Mouse (Mus musculus) embryo, embryonic 11 days (tissue): ENCODE results near the gene Ccdc39.

Source experiments
- DNase-seq: peaks from one replicate; pipeline ENCODE4 v3.0.0-alpha.2; 2015

Ccdc39 gene

DNA sequence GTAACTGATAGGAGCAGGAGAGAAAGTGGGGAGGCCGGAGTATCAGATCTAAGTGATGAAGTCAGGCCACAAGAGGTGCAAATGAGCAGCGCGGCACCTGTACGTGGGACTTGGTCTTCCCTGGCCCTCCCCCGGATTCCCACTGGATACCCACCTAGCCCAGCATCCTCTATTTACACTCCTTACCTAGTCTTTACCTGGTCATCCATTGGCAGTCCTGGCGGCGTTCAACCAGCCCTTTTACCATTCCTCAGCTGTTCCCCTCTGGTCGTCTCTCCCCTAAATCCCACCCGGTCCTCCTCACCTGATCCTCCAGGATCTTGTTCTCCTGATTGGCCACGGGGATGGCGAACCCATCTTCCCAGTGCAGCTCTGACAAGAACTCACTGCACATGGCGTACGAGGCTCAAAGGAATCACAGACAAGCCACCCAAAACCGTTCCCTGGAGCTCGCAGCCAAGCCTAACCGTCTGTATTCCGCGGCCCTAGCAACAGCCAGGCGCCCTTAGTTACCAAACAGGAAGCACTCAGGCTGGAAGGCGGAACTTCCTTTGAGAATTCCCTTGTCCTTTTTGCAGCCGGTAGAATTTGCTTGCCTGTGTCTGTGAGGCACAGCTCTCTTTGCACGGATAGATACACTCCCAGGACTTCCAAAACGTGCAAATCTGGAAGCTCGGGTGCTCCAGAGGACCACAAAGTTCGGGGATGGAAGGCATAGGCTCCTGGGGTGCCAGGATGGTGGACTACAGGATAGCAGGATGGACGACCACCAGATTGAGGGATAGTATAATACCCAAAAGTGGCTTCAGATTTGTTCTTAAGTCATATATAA is at the start of gene Ccdc39:
Ccdc39 (minus strand) TSS at position 510 of the 832 bp plus-strand sequence.
- DNase-seq, result peak; percentile 89

DNA sequence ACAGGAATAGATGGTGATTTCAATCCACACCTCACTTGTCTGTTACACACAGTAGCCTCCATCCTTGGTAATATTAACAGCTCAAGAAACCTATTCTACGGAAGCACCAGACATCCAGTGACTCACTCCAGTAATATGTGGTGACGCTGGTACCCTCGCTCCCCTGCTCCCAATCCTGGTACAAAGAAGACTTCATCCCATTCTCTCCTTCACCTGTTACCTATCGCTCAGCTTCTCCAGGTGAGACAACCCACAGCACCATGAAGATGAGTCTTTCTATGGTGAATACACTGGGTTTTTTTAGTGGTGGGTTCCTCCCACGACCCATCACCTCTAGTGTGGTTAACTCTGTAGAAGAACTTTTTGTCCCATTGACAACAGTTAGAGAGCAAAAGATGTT is 49.3 kb upstream of the Ccdc39 start:
- no peak for DNase-seq

DNA sequence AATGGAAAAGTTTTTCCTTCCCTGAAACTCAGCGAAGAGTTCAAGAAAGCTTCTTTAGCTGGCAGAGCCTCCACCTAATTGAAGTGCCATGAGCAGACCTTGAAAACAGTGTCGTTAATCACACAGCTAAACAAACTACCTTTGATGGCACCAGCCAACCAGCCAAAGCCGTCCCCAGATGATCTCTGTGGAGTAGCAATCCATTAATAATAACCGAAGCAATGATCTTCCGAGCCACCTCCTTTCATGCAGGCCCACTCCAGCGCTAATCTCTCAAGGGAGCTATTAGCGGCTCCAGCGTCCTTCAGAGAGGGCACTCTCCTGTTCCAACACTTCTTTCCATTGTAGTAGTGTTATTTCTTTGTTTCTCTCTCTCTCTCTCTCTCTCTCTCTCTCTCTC is 43.3 kb upstream of the Ccdc39 start:
- peak; percentile 28 for DNase-seq

DNA sequence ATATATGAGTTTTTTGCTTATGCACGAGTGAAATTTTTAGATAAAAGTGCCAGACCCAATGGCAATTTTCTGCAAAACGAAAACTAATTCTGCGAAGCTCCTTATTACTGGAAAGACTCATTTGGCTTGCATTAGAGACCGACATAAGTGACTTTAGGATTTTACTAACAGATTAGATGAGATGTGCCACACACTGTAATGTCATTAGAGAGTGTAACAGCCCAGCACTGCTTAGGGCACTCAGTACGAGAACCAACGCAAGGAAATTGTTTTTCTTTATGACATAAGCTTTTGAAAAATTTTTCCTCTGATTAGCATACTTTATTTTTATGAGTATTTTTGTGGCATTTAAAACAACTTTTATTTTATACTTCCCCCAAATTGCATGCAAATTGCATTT is 39.0 kb upstream of the Ccdc39 start:
- no peak for DNase-seq

DNA sequence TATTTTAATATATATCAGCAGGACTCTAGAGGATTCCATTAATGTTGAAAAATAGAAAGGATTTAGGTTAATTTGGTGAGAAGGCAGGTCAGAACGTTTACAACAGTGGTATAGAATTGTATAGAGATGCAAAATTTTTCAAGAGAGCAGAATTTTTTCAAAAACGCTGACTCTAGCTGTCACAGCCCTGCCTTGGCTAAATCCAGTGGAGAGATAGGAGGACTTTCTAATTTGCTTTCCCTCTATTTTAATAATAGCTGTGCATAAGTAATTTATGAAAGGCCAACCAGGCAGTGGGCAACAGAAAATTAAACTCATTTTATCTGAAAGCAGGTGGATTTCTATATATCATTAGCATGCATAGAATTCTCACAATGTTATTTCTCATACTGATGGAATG is 38.6 kb upstream of the Ccdc39 start:
- no peak for DNase-seq

DNA sequence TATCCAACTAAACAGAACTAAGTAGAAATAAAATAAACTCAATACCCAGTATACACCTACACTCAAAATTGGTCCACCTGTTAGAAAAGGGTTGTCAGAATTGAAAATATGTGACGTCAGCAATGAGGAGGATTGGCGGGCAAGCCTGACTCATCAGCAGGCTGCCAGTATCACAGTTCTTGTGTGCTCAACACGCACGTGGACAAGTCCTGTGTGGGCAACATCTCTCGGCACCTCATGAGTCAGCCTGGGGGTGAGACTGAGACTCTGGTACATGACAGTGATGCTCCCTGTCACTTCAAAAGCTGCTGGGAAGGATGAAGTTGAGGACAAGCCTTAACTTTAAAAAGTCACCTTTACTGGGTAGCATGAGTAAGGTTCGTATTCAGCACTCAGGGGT is 34.6 kb upstream of the Ccdc39 start:
- DNase-seq, result no peak

DNA sequence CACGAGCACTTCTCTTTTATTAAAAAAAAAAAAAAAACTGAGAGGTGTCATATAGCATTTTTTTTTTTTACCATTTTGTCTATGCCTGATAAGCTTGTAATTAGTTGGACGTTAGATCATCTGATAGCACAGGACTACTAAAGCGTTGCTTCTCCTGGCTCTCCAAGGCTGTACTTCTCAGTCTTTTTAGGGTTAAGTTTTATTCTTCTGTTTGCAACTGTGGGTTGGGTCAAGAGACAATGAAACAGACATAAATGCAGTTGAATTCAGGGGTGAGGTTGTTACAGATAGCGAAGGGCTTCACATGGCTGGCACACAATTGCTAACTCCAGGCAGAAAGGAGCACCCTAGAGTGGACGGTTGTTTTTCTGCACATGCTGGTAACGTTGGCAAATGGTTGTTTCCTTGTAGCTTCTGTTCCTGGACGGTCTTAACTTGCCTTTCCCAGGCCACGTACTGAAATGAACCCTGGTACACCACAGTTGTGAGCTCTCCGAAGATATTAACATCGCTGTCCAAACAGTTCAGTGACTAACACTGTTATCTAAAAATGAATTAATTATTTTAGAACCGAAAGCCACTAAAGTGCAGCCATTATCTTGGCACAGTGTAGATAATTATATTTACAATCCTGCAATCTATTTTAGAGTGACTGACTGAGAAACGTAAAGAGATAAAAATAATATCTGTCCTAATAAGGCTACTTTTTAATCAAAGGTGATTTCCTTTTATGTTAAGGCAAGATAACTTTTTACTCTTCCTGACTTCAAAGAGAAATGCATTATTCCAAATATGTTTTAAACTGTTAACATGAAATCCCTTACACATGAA is 30.6 kb upstream of the Ccdc39 start:
- DNase-seq, result no peak

DNA sequence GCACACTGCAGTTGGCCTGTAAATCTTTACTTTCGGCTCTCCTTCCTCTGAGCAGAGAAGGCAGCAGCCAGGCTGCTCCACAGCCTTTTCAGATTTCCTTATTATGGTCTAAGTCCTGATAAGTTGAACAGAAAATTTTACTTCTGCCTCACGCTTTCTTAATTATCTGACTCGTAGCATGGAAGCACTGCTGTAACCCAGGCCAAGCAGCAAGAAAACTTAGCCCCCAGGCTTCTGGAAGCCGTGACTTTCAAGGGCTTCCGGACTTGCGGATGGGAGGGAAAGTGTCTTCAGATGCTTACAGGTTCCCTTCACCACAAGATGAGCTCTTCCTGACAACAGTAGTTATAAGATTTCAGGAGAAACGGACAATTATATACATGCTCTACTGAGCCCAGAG is 29.7 kb upstream of the Ccdc39 start:
- DNase-seq, result no peak

DNA sequence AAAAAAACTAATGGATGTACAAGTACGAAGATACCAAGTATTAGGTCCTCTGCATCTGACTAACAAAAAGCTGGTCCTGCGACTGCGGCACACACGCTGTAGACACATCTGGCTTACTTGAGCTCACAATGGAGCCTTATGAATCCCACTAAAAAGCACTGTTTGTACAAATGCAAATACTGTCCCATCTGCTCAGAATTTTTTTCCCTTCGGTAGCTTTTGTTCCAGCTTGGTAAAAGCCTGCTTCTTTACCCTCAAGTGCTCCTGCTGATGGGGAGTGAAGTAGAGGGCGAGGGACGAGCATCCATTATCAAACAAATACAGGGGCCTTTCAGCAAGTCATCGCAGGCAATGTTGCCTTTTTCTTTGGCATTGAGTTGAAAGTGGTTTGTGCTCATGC is 29.3 kb upstream of the Ccdc39 start:
- DNase-seq, result peak; percentile 5

DNA sequence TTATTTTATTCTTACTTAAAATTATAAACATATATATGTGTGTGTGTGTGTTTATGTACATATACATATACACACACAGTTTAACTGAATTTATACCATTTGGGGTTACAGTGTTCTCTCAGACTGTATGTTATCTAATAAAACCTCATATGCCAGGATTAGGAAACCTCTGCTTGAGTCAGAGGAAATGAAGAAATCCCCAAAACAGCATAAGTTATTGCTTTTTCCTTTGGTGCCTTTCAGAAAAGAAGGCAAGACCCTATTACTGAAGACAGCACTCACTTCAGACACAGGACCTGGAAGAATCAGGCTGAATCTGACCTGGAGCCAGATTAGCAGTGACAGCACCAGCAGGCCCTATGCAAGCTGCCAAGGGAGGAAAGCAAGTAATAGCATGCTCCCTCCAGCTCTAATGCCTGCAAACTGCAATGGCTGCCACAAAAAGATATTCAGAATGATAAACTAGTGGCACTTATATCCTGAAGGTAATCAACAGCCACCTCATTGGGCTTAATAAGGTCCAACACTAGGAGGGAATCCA is 20.0 kb upstream of the Ccdc39 start:
- DNase-seq, result no peak

DNA sequence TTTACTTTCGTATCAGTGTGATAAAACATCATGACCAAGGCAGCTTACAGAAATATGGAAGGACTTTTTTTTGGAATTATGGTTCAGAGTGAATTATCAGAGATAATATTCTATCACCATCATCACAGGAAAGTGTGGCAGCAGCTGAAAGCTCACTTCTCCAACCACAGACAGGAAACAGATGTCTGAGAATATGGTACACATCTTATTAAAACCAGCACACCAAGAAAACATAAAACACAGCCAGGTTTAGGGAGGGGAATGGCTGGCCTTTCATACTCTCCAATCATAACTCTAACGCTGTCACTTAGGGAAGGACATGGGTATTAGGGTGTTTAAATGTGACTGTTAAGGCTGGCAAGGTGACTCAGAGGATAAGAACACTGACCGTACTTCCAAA is 14.8 kb upstream of the Ccdc39 start:
- DNase-seq, result no peak

DNA sequence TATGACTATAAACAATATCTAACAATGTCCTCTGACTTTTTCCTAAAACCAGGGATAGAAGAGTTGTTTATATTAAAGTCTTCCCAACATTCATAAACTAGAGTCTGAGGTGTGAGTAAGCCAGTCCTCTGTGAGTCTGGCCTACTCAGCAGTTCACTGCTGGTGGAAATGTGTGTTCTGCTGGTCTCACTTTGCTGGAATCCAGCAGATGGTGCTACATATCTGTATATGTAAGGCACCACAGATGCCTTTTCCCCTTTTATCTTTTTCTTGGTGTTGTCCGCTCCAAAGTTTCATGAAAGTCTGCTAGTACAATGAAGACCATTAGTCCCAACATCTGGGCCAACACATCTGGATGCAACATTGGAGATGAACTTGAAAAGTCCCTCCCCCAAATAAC is 9.0 kb upstream of the Ccdc39 start:
- no peak for DNase-seq

DNA sequence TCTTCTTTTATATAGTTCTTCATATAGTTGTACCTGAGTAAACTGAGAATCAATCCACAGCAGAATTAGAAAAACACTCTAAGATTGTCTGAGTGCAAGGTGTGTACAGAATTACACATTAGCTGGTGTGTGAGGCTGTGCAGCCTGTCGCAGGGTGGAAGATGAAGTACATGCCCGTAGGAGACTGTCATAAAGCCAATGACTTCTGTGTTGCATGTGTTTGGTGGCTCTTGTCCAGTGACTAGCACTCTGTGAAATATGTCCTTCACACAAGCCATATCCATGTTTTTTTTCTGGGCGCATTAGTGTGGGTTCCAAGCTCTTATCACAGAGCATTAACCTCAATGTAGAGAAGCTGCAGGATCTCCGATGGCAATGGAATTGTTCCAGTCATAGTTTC is 6.7 kb upstream of the Ccdc39 start:
- DNase-seq, result no peak

DNA sequence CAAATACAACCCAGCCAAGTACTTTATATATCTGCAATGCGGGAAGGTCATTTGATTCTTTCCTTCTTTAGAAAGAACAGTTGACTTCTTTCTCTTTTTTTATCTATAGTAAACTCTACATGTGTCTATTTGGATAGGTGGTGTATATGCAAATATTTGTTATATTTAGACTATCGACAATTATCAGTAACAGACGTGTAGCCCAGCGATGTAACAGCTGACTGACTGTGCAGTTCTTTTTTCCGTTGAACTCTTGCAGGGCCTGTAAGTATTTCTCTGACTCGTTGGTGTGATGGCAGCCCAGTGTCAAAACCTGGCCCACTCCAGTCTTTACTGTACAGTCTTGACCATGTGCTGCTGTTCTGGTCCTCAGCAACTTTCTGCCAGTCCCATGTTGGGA is 2.5 kb upstream of the Ccdc39 start:
- no peak for DNase-seq

DNA sequence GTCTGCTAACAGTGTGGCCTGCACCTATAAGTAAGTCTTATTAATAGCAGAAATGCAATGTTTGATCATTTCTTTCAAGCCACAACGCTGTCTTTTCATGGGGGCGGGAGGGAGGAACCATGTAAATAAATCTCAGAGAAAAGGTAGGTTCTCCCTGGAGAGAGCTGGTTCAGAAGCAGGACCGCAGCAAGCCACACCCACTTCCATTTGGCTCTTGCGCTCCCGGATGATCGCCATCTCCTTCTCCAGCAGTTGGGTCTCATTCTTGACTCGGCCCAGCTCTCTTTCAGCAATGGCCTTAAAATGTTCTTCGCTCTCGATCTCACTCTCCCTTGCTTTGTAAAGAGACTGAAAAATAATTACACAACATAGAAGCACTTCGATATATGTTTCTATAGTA is 5.2 kb downstream of the Ccdc39 start:
- DNase-seq, result peak; percentile 6

DNA sequence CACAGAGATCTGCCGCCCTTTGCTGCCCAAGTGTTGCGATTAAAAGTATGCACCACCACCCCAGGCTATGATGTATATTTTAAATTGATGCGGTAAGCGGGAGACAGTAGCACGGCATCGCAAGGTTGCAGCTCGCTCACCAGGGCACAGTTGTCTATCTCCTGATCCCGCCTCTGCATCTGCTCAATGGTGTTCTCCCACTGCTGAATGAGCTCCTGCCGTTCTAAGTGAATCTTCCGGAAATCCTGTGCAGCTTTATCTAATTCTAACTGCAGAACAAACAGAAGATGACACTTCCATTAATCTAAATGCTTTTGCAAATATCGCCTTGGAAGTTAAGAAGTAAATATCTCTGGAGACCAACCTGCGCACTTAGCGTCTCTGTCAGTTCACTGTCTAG is 7.5 kb downstream of the Ccdc39 start:
- DNase-seq, result no peak

DNA sequence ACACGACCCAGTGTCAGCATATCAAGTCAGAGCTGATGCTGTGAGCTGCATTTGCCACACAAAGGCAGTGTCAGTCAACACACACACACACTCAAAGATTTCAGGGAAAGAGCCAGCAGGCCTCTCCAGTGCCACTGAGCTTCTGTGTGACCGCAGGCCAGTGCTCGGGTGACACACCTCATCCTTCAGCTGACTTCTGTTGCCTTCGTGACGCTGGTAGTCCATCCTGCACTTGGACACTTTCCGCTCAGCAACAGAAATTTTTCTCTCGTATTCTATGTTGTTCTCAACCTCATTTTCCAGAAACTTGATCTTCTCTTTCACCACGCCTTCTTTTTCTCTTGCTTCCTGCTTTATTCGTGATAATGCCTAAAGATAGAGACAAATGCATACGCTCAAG is 11.8 kb downstream of the Ccdc39 start:
- DNase-seq, result no peak

DNA sequence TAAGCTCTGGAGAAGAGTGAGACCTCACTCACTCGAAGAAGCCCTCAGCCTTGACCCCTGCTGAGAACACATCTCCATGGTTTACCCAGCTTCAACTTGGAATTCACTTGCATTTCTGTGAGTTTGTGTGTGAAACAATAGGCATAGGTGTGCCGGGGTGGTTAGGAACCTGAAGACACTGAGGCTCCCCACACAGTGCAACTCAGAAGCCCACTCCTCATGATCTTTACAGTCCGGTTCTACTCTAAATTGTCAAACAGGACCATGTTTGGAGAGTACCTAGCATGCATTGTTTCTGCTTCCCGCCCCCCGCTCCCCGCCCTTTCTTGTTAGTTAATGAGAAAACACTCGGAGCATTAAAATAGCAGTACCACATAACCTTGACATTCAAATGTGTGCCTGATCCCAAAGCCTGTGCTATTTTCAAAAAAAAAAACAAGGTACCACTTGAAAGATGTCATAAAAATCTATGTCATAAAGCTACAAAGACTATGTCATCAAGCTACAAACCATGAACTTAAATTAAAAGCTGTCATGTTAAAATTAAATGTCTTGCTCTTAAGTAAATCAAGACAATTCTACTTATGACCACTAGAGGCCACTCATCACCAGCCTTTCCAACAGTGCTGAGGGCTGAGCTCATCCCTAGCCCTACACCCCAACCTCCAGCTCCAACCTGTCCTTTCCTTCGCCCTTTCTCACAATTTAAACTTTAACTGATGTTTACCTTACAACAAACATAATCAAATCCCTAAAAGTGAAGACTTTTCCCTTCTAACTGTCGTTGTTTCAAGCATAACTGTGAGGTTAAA is 19.8 kb downstream of the Ccdc39 start:
- DNase-seq, result peak; percentile 69

DNA sequence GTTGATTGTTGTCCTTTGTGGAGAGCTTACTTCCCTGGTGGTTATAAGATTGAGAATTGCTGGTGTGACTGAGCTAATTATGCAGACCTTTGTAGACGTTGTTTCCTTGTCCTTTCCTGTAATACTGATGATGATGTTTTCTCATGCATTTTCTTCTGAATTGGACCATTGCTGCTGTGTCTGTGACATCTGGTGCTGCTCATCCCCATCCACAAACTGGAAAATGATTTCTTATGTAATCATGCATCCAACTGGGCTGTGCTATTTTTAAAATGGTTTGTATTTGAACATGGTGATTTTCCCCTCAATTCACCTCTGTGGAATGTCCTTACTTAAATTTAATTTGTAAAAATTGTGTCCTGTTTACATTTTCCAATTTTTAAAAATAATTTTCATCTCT is 37.0 kb downstream of the Ccdc39 start:
- no peak for DNase-seq

DNA sequence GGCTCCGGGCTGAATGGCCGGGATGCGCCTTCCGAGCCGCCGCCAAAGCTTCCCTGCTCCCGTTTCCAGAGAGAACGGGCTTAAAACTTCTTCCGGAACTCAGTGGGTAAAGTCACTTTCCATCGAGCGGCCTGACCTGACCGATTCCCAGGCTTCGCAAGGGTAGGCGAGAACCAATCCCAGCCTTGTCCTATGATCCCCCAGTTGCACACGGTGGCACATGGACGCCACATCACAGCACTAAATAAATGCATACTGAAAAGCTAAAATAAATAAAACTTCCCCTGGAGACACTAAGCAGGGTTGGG is 43.6 kb downstream of the Ccdc39 start:
- DNase-seq, result no peak

DNA sequence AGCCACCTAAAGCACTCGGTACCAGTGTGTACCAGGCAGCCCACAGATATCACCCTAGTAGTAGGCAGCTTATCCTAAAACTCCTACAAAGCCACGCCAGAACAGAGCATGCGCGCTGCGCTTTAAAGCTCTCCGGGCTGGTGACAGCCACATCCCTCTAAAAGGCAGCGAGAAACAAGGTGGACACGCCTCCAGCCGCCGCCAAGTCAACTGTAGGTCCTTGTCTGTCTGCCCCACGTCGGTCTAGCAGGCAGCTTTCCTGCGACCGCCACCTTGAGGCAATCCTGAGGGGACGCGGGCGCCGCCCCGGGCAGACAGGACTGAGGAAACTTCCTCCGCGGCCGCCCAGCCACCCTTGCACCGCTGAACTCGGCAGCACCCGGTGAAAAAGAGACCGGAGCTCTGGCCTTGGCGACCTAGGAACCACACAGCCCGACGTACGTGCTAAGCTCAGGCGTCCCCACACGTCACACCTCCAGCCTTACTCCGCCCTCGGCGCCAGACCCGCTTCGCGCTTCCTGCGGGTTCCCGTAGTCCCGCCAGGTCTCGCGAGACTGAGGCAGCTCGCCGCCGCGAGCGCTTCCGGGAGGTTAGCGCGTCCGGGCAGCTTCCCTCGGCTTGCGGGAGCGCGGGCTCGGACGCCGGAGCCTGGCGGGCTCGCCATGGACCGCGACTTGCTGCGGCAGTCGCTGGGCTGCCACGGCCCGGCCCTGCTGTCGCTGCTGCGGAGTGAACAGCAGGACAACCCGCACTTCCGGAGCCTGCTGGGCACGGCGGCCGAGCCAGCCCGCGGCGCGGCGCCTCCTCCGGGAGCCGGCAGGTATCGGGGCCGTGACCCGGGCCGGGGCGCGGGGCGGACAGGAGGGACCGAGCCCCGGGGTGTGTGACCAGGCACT is 44.2 kb downstream of the Ccdc39 start, which contains the start of gene Ttc14:
Ttc14 (plus strand) TSS at position 216 of the 896 bp plus-strand sequence.
- peak; percentile 98 for DNase-seq

DNA sequence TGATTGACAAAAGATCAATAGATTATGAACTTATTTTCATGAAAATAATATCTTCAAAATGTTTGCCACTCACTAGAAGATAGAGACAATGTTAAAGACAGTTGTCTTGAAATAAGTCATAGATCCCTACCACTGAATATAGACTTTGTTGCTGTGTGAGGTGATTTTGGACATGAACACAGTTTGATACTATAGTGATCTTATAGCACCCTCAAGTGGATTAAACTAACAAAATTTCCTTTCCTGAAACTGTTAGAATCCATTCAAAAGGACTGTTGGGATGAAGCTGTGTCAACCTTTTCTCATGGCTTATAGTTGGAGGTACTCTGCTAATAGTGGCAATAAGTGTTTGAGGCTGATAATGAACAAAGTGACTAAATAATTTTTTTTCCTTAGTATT is 53.1 kb downstream of the Ccdc39 start:
- peak; percentile 16 for DNase-seq
